Mouse (Mus musculus): Measurements from ENCODE around the gene 4931409K22Rik. TPM values are rescaled to one million over a fixed set of nuclear protein-coding genes. Genes with fewer than 3 reads are reported as not detected.

4931409K22Rik gene
- total and polyA plus RNA-seq, 3 experiments, result not detected

GRCm38 (mm10) chr5:24497526-24497925 is 59.1 kb downstream of the 4931409K22Rik start:
- Histone ChIP-seq H3K79me2 (replicated peaks; ENCODE audit: control insufficient read depth, extremely low read depth, insufficient read depth, poor library complexity, severe bottlenecking) (no peaks in the 10 kb centered on the region), H3K4me1 (ENCODE audit: control insufficient read depth in 1 of 2, insufficient read depth in 2 of 2) (no peaks in the 10 kb centered on the region), H3K27me3 (replicated peaks) (no peaks in the 10 kb centered on the region), H3K36me3 (replicated peaks in 1 of 2; ENCODE audit: control insufficient read depth in 1 of 2, insufficient read depth in 1 of 2, low read length in 1 of 2) (peaks cover 56 to 100% of the 10 kb centered on the region in 2 experiments), H3K9ac (ENCODE audit: insufficient read depth, low read depth) (no peak overlapping the region), H3K4me3 (replicated peaks in 1 of 3; ENCODE audit: low read depth in 2 of 3, low read length in 2 of 3, poor library complexity in 1 of 3) (no peak overlapping the region), H3K27ac (ENCODE audit: insufficient read depth, low read depth) (no peak overlapping the region), H3K4me2 (ENCODE audit: insufficient read depth, low read depth, poor library complexity, severe bottlenecking) (no peak overlapping the region), H3K9me3 (replicated peaks; ENCODE audit: low read length) (no peaks in the 10 kb centered on the region)
- in situ Hi-C loops (cut with MboI; ENCODE audit: low pct_ligation_motif_present, low pct_unique_long_range_greater_than_20kb, low sequenced_read_pairs), result no loop called here
- TF ChIP-seq CHD2 (IDR thresholded peaks at IDR 0.05; ENCODE audit: low read length) (no peak), USF2 (conservative IDR thresholded peaks at IDR 0.05; ENCODE audit: low read depth, low read length) (no peak), ZKSCAN1 (IDR thresholded peaks at IDR 0.05; ENCODE audit: borderline replicate concordance, low read depth, low read length) (no peak), MYC (IDR thresholded peaks at IDR 0.05; ENCODE audit: low read depth, low read length) (no peak), ZNF384 (IDR thresholded peaks at IDR 0.05; ENCODE audit: low read depth, low read length) (no peak), HCFC1 (IDR thresholded peaks at IDR 0.05; ENCODE audit: low read depth, low read length) (no peak), MAFK (IDR thresholded peaks at IDR 0.05; ENCODE audit: insufficient replicate concordance, low read length) (no peak), JUN (IDR thresholded peaks at IDR 0.05; ENCODE audit: insufficient read depth, low read depth, low read length) (no peak), MAZ (IDR thresholded peaks at IDR 0.05; ENCODE audit: low read depth, low read length) (no peak), POLR2A (IDR thresholded peaks at IDR 0.05; ENCODE audit: low read depth, low read length) (no peak), POLR2AphosphoS2 (IDR thresholded peaks at IDR 0.05; ENCODE audit: low read depth, low read length) (no peak), TCF12 (IDR thresholded peaks at IDR 0.05; ENCODE audit: low read depth, low read length) (no peak), CHD1 (IDR thresholded peaks at IDR 0.05; ENCODE audit: low read depth, low read length) (no peak), GABPA (IDR thresholded peaks at IDR 0.05; ENCODE audit: insufficient replicate concordance, low read depth, low read length) (no peak), TBP (conservative IDR thresholded peaks at IDR 0.05; ENCODE audit: low read depth, low read length) (no peak), KAT2A (IDR thresholded peaks at IDR 0.05; ENCODE audit: insufficient replicate concordance, low read length) (no peak)
- dilution Hi-C loops (cut with MboI; ENCODE audit: extremely low pct_ligation_motif_present, extremely low pct_unique_long_range_greater_than_20kb, low sequenced_read_pairs), result no loop called here
- no peak for DNase-seq (ENCODE audit: extremely low read depth)

DNA sequence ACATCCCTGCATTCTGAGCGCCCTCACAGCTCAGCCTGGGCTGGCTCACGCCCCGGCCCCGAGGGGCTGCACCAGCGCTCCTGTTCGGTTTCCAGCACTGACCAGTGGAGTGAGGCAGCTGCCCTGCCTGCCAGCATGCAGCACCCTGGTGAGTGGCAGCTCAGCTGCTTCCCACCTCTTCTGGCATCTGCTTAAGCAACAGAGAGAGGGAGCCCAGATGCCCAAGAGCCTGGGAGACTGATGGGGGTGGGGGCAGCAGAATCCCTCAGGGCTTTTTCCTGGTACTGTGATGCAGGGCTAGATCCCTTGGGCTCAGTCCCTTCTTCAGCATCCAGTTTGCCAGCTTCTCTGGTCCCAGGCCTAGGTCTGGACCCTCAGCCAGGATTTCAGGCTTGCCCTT is 59.9 kb downstream of the 4931409K22Rik start:
- dilution Hi-C loops (cut with MboI; ENCODE audit: extremely low pct_ligation_motif_present, extremely low pct_unique_long_range_greater_than_20kb, low sequenced_read_pairs), result no loop called here
- no peaks in the 10 kb centered on the region for H3K9me3 ChIP-seq (replicated peaks; ENCODE audit: low read length)
- H3K27ac ChIP-seq (ENCODE audit: insufficient read depth, low read depth), result no peak overlapping the region

More for the DNA sequence above, 59.9 kb downstream of the 4931409K22Rik start:
- in situ Hi-C loops (cut with MboI; ENCODE audit: low pct_ligation_motif_present, low pct_unique_long_range_greater_than_20kb, low sequenced_read_pairs), result no loop called here
- H3K4me2 ChIP-seq (ENCODE audit: insufficient read depth, low read depth, poor library complexity, severe bottlenecking), result no peak overlapping the region
- H3K4me3 ChIP-seq (replicated peaks in 1 of 3; ENCODE audit: low read depth in 2 of 3, low read length in 2 of 3, poor library complexity in 1 of 3), result no peak overlapping the region
- no peaks in the 10 kb centered on the region for H3K27me3 ChIP-seq (replicated peaks)
- H3K4me1 ChIP-seq (ENCODE audit: control insufficient read depth in 1 of 2, insufficient read depth in 2 of 2), result no peaks in the 10 kb centered on the region
- DNase-seq (ENCODE audit: extremely low read depth), result no peak
- H3K9ac ChIP-seq (ENCODE audit: insufficient read depth, low read depth), result no peak overlapping the region
- H3K79me2 ChIP-seq (replicated peaks; ENCODE audit: control insufficient read depth, extremely low read depth, insufficient read depth, poor library complexity, severe bottlenecking), result no peaks in the 10 kb centered on the region
- peaks cover 58 to 100% of the 10 kb centered on the region in 2 experiments for H3K36me3 ChIP-seq (replicated peaks in 1 of 2; ENCODE audit: control insufficient read depth in 1 of 2, insufficient read depth in 1 of 2, low read length in 1 of 2)
- TF ChIP-seq MXI1 (IDR thresholded peaks at IDR 0.05; ENCODE audit: low read depth, low read length) (no peak), EP300 (IDR thresholded peaks at IDR 0.05; ENCODE audit: low read length) (no peak), POLR2A (IDR thresholded peaks at IDR 0.05; ENCODE audit: low read depth, low read length) (no peak), E2F4 (IDR thresholded peaks at IDR 0.05; ENCODE audit: insufficient replicate concordance, low read depth, low read length) (no peak), NELFE (IDR thresholded peaks at IDR 0.05; ENCODE audit: low read depth, low read length) (no peak), ZC3H11A (IDR thresholded peaks at IDR 0.05; ENCODE audit: low read depth, low read length) (no peak), CHD2 (IDR thresholded peaks at IDR 0.05; ENCODE audit: low read length) (no peak), SMC3 (IDR thresholded peaks at IDR 0.05; ENCODE audit: low read depth, low read length) (no peak), RAD21 (IDR thresholded peaks at IDR 0.05; ENCODE audit: low read depth, low read length) (no peak), SIN3A (IDR thresholded peaks at IDR 0.05; ENCODE audit: low read length) (no peak), UBTF (IDR thresholded peaks at IDR 0.05; ENCODE audit: low read depth, low read length) (no peak), RCOR1 (conservative IDR thresholded peaks at IDR 0.05; ENCODE audit: low read depth, low read length) (no peak), MAFK (IDR thresholded peaks at IDR 0.05; ENCODE audit: insufficient replicate concordance, low read length) (no peak), CHD1 (IDR thresholded peaks at IDR 0.05; ENCODE audit: low read depth, low read length) (no peak), ZMIZ1 (IDR thresholded peaks at IDR 0.05; ENCODE audit: low read depth, low read length) (no peak), ZKSCAN1 (IDR thresholded peaks at IDR 0.05; ENCODE audit: borderline replicate concordance, low read depth, low read length) (no peak), TBP (conservative IDR thresholded peaks at IDR 0.05; ENCODE audit: low read depth, low read length) (no peak), NRF1 (IDR thresholded peaks at IDR 0.05; ENCODE audit: low read depth, low read length) (no peak), JUN (IDR thresholded peaks at IDR 0.05; ENCODE audit: insufficient read depth, low read depth, low read length) (no peak), BHLHE40 (IDR thresholded peaks at IDR 0.05; ENCODE audit: low read depth, low read length) (no peak)

Measured in CH12.LX (cell line).